Mouse (Mus musculus): ENCODE data around the gene Prkd1. TPM values are rescaled to one million over a fixed set of nuclear protein-coding genes. Genes with fewer than 3 reads are reported as not detected.

Prkd1 gene
- polyA plus RNA-seq, 1 experiment: 0.86 TPM

DNA sequence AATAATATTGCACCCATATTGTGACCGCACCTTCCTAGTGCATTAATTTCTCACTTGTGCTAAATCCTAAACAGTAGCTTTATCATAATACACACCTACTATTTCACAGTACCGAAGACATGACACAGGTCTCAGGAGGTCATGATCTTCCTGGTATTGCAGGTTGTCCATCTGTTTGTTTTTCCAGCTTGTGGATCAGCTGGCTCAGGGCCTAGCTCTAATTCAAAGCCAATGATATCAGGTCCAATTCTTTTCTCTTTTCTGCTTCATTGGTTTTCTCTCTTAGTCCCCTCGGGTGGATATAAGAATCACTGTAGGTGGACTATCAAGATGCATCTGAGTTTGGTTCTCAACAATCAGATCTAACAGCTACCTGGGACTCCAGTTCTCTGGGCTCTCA lies 191.7 kb downstream of the Prkd1 start:
- WGBS: 86% methylated on average over 3 of the region's 3 CpGs
- no peak for DNase-seq (ENCODE audit: low read depth, low spot score)

GRCm38 (mm10) chr12:50451761-50452160 lies 197.1 kb downstream of the Prkd1 start:
- no peak for DNase-seq (ENCODE audit: low read depth, low spot score)
- 76% methylated on average over 3 of the region's 3 CpGs for WGBS

- DNase-seq (ENCODE audit: low read depth, low spot score): no peak
- WGBS: 90% methylated on average over 6 of the region's 6 CpGs
These were observed 212.2 kb downstream of the Prkd1 start for GRCm38 (mm10) chr12:50436660-50437059.

- 86% methylated on average over 5 of the region's 5 CpGs for WGBS
- DNase-seq (ENCODE audit: low read depth, low spot score): no peak
These were observed 218.7 kb downstream of the Prkd1 start for GRCm38 (mm10) chr12:50430129-50430703.

GRCm38 (mm10) chr12:50352404-50352803 lies 296.5 kb downstream of the Prkd1 start:
- WGBS: 58% methylated on average over 11 of the region's 11 CpGs
- no peak for DNase-seq (ENCODE audit: low read depth, low spot score)

DNA sequence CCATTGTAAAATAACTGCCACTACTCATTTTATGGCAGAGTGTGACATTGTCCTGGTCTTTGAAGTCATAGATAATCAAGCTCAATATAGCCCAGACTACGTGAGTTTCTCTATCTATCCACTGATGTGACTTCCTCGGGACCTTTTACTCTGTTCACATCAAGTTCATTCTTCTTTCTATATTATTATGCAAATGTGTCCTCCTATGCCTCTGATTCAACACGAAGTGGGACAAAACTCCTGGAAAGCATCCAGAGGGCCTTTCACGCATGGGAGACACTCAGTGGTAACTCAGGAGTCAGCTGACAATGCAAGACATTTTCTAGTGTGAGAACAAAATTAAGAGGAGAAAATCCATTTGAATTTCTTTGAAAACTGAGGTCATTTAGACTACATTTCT lies 315.7 kb downstream of the Prkd1 start:
- no peak for DNase-seq (ENCODE audit: low read depth, low spot score)
- 76% methylated on average over 4 of the region's 4 CpGs for WGBS

DNA sequence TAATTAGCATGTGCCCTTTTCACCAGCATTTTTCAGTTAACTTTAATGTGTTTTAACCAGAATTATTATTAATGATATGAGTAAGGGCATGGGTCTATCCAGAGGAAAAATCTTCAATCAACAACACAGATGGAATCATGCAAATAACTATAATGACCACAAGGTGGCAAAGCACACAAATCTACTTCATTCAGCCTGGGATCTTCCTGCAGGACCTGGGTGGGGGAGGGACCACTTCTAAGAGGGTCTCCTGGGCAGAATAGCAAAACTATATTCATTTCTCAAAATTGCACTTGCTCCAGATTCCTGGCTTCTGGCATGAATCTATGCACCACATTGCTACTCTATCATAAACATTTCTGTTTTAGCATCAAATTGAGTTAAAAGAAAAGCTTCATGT lies 334.3 kb downstream of the Prkd1 start:
- DNase-seq (ENCODE audit: low read depth, low spot score): no peak

DNA sequence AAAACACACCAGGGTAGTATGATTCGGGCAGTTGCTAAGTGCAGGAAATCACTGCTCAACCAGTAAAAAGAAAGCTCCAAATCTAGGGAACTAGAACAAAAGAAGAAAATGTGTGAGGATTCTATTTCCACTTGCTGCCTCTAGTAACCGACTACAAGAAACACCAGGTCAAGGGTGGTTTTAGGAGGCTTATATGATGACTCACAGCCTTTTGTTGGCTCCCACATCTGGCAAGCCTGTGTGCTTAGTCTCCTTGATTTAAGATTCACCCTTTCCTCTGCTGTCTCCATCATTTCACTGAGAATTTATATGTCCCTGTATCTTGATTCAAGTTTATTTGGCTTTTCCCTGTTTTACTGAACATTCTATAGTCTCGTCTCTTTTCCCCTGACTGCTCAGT lies 339.6 kb downstream of the Prkd1 start:
- DNase-seq (ENCODE audit: low read depth, low spot score): no peak
- 56% methylated on average over 3 of the region's 3 CpGs for WGBS

GRCm38 (mm10) chr12:50301334-50301733 lies 347.6 kb downstream of the Prkd1 start:
- no peak for DNase-seq (ENCODE audit: low read depth, low spot score)
- WGBS: 44% methylated on average over 1 of the region's 1 CpGs

GRCm38 (mm10) chr12:50296067-50296466 lies 352.8 kb downstream of the Prkd1 start:
- 41% methylated on average over 2 of the region's 2 CpGs for WGBS
- no peak for DNase-seq (ENCODE audit: low read depth, low spot score)

DNA sequence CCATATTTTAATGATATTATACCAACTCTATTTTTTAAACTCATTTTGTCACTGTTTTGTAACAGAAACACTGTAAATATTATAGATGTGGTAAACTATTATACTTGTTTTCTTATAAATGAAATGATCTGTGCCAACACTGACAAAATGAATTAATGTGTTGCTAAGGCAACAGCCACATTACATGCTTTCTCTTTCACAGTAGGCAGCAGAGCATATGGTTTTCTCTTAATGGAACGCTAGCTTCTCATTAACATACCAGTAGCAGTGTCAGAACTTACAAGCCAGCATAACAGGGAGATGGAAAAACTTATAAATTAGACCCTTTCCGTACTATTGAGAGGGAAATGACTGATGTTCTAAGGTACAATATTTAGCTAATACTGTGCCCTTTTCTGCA lies 353.3 kb downstream of the Prkd1 start:
- no peak for DNase-seq (ENCODE audit: low read depth, low spot score)
- WGBS: 71% methylated on average over 2 of the region's 2 CpGs

DNA sequence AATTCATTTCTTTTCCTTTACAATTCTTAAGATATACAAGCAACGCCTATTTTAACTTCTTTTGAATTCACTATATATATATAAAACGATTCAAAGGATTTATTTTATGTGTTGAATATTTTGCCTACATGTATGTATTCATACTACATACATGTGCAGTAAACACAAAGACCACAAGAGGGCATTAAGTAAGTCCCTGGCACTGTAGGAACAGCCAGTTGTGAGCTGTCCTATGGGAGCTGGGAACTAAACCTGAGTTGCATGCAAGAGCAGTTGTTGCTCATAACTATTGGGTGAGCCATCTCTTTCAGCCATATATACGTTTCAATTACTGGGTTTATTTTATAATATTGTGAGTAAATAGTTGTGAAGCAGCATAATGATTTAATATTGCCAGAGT lies 356.1 kb downstream of the Prkd1 start:
- 53% methylated on average over 3 of the region's 3 CpGs for WGBS

More for the DNA sequence above, 356.1 kb downstream of the Prkd1 start:
- DNase-seq (ENCODE audit: low read depth, low spot score): no peak
